Mouse (Mus musculus) thymus, adult 2 months (tissue): ENCODE results near the gene Gpc6.

Source experiments
- CTCF ChIP-seq: fragments of 200-500 bp; IDR thresholded peaks from 2 replicates; pipeline ENCODE4 v1.5.1; 2012; ENCODE audit warnings: mild to moderate bottlenecking, control low read depth, low read length, moderate library complexity, borderline replicate concordance; ENCODE audit not compliant: control insufficient read depth, poor library complexity, insufficient read depth; ENCODE audit errors: extremely low read depth
- POLR2A ChIP-seq: fragments of 200-500 bp; IDR thresholded peaks from 2 replicates; pipeline ENCODE4 v1.6.1; 2012; ENCODE audit warnings: mild to moderate bottlenecking, low read length, control low read depth, moderate library complexity; ENCODE audit not compliant: control insufficient read depth, poor library complexity, insufficient read depth; ENCODE audit errors: extremely low read depth

GRCm38 (mm10) chr14:117962453-117962852 is 1037.3 kb downstream of the Gpc6 start:
- TF ChIP-seq CTCF (no peak), POLR2A (no peak)
